Mouse (Mus musculus): ENCODE measurements around the gene Stap2. TPM values are rescaled to one million over a fixed set of nuclear protein-coding genes. Genes with fewer than 3 reads are reported as not detected.

Stap2 gene
- polyA plus RNA-seq, 1 experiment from 2014 or later: 5.0 TPM

DNA sequence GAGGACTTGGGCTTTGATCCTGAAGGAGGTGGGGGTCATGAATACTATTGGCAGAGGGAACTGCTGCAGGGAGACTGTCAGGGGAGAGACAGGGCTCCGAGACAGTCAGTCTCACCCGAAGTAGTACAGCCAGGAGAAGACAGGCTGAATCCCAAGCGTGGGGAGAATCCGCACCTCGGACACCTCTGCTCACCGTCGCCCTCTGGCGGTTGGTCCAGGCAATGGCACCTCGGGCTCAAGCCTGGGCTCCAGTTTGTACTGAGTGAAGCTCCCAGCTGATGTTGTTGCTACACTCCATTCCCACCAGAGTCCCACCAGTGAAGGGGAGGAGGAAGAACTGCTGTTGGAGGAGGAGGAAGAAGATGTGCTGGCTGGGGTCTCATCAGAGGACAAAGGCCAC, 5.3 kb upstream of the Stap2 start:
- Histone ChIP-seq H3K27ac (ENCODE audit: low read depth, low read length) (no peak overlapping the region), H3K4me3 (ENCODE audit: low read depth, low read length) (peak overlapping the region; percentile 82; the same call in 1 of the 2 replicates), H3K9ac (ENCODE audit: low read length) (peak overlapping the region; percentile 87; the same call in 1 of the 2 replicates), H3K4me2 (ENCODE audit: low read length) (peak overlapping the region; percentile 100), H3K4me1 (ENCODE audit: control insufficient read depth, insufficient read depth, low read length) (peaks cover 15% of the 10 kb centered on the region), H3K9me3 (replicated peaks; ENCODE audit: control insufficient read depth, low read length) (no peaks in the 10 kb centered on the region), H3K36me3 (ENCODE audit: control insufficient read depth, insufficient read depth, low read length) (peaks cover 45% of the 10 kb centered on the region), H3K27me3 (replicated peaks; ENCODE audit: control insufficient read depth, insufficient read depth, low read length) (0 out of 2 replicates have a peak, but pooled peaks cover 2% of the 10 kb centered on the region)
- DNase-seq (ENCODE audit: low spot score) (peak; percentile 54), ATAC-seq (no peak)
- 7% methylated on average over 9 of the region's 9 CpGs for WGBS

DNA sequence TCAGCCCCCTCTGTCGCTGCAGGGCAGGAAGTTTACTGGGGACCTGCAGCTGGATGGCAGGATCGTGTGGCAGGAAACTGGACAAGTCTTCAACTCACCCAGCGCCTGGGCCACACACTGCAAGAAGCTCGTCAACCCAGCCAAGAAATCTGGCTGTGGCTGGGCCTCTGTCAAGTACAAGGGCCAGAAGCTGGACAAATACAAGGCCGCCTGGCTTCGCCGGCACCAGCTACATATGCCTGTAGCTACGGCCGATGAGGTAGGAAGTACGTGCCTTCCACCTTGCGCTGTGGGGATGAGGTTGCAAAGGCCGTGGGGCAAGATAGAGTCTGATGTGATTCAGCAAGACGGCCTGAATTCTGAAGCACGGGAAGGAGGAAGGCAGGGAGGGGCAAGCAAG, 4.9 kb upstream of the Stap2 start:
- no peak overlapping the region for H3K27ac ChIP-seq (ENCODE audit: low read depth, low read length)
- peaks cover 15% of the 10 kb centered on the region for H3K4me1 ChIP-seq (ENCODE audit: control insufficient read depth, insufficient read depth, low read length)
- no peak for DNase-seq (ENCODE audit: low spot score)
- H3K9me3 ChIP-seq (replicated peaks; ENCODE audit: control insufficient read depth, low read length): no peaks in the 10 kb centered on the region
- ATAC-seq: no peak
- H3K36me3 ChIP-seq (ENCODE audit: control insufficient read depth, insufficient read depth, low read length): peaks cover 41% of the 10 kb centered on the region
- peak overlapping the region; percentile 87 for H3K9ac ChIP-seq (ENCODE audit: low read length)
- H3K27me3 ChIP-seq (replicated peaks; ENCODE audit: control insufficient read depth, insufficient read depth, low read length): 0 out of 2 replicates have a peak, but pooled peaks cover 4% of the 10 kb centered on the region
- WGBS: 70% methylated on average over 14 of the region's 14 CpGs
- peak overlapping the region; percentile 82 for H3K4me3 ChIP-seq (ENCODE audit: low read depth, low read length)
- H3K4me2 ChIP-seq (ENCODE audit: low read length): peak overlapping the region; percentile 100

DNA sequence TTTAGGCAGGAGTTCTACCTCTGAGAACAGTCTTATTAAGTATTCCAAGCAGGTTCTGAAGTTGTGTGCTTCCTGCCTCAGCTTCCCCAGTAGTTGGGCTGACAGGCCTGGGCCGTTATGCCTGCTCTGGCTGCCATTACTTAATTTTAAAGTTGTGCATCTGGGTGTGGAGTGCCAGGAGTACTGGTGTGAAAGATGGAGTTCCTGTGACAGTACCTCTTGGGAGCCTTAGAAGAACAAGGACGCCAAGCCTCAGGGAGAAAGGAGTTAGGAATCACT, 4.5 kb upstream of the Stap2 start:
- H3K27ac ChIP-seq (ENCODE audit: low read depth, low read length): peak overlapping the region; percentile 94; the same call in 1 of the 2 replicates
- H3K4me2 ChIP-seq (ENCODE audit: low read length): peak overlapping the region; percentile 100
- 45% methylated on average over 2 of the region's 2 CpGs for WGBS
- peak overlapping the region; percentile 82 for H3K4me3 ChIP-seq (ENCODE audit: low read depth, low read length)
- ATAC-seq (no peak), DNase-seq (ENCODE audit: low spot score) (no peak)
- H3K27me3 ChIP-seq (replicated peaks; ENCODE audit: control insufficient read depth, insufficient read depth, low read length): 0 out of 2 replicates have a peak, but pooled peaks cover 4% of the 10 kb centered on the region
- H3K9ac ChIP-seq (ENCODE audit: low read length): peak overlapping the region; percentile 87
- peaks cover 15% of the 10 kb centered on the region for H3K4me1 ChIP-seq (ENCODE audit: control insufficient read depth, insufficient read depth, low read length)
- H3K9me3 ChIP-seq (replicated peaks; ENCODE audit: control insufficient read depth, low read length): no peaks in the 10 kb centered on the region
- peaks cover 37% of the 10 kb centered on the region for H3K36me3 ChIP-seq (ENCODE audit: control insufficient read depth, insufficient read depth, low read length)

DNA sequence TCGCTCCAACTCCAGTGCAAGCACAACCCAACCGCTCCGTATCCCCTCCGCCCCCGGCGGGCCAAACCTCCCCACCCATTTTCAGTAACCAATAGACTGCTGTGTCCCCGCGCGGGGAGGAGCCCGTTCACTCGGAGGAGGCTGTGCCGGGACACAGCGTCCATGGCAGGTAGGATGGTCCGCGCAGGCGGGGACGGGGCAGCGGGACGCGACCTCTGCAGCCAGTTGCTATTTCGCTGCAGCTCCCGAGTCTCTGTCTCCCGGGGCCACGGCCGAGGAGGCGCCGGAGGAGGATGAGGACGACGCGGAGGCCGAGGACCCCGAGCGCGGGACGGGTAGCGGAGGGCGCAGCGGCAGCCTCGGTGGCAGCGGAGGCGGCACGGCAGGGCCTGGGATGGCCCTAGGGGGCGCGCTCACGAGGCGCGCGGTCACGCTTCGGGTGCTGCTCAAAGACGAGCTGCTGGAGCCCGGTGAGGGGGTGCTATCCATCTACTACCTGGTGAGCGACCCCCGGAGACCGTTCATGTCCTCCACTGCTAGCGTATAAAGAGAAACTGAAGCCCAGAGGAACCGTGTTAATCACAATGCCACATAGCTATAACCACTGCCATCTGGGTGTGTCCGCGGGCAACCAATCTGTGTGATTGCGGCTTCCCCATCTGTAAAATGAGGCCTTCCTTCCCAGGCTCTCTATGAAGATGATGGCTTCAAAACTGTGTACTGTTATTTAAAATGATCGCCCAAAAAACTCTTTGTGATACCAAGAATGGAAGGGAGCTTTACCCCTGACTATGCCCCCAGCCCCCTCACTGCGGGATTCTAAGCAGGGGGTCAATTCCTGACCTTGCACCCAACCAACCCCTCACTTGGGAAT, 3.9 kb upstream of the Stap2 start:
- Histone ChIP-seq H3K9ac (ENCODE audit: low read length) (peak overlapping the region; percentile 87), H3K4me3 (ENCODE audit: low read depth, low read length) (peak overlapping the region; percentile 82), H3K4me1 (ENCODE audit: control insufficient read depth, insufficient read depth, low read length) (peaks cover 15% of the 10 kb centered on the region), H3K9me3 (replicated peaks; ENCODE audit: control insufficient read depth, low read length) (no peaks in the 10 kb centered on the region), H3K4me2 (ENCODE audit: low read length) (peak overlapping the region; percentile 100), H3K36me3 (ENCODE audit: control insufficient read depth, insufficient read depth, low read length) (peaks cover 33% of the 10 kb centered on the region), H3K27ac (ENCODE audit: low read depth, low read length) (peak overlapping the region; percentile 94), H3K27me3 (replicated peaks; ENCODE audit: control insufficient read depth, insufficient read depth, low read length) (0 out of 2 replicates have a peak, but pooled peaks cover 4% of the 10 kb centered on the region)
- WGBS: under 1% methylated on average over 61 of the region's 62 CpGs
- ATAC-seq: peak; percentile 92
- DNase-seq (ENCODE audit: low spot score): peak; percentile 95

- ATAC-seq (peak; percentile 93), DNase-seq (ENCODE audit: low spot score) (peak; percentile 99)
- WGBS: 0% methylated on average over 21 of the region's 21 CpGs
- peaks cover 15% of the 10 kb centered on the region for H3K4me1 ChIP-seq (ENCODE audit: control insufficient read depth, insufficient read depth, low read length)
- H3K4me3 ChIP-seq (ENCODE audit: low read depth, low read length): peak overlapping the region; percentile 82
- peak overlapping the region; percentile 100 for H3K4me2 ChIP-seq (ENCODE audit: low read length)
- no peaks in the 10 kb centered on the region for H3K9me3 ChIP-seq (replicated peaks; ENCODE audit: control insufficient read depth, low read length)
- 0 out of 2 replicates have a peak, but pooled peaks cover 4% of the 10 kb centered on the region for H3K27me3 ChIP-seq (replicated peaks; ENCODE audit: control insufficient read depth, insufficient read depth, low read length)
- peak overlapping the region; percentile 94 for H3K27ac ChIP-seq (ENCODE audit: low read depth, low read length)
- H3K9ac ChIP-seq (ENCODE audit: low read length): peak overlapping the region; percentile 87
- H3K36me3 ChIP-seq (ENCODE audit: control insufficient read depth, insufficient read depth, low read length): peaks cover 25% of the 10 kb centered on the region
These were observed 3.1 kb upstream of the Stap2 start for GRCm38 (mm10) chr17:56008356-56009087.

GRCm38 (mm10) chr17:56007444-56008355, 2.3 kb upstream of the Stap2 start:
- no peak for DNase-seq (ENCODE audit: low spot score)
- 36% methylated on average over 13 of the region's 14 CpGs for WGBS
- no peak for ATAC-seq

DNA sequence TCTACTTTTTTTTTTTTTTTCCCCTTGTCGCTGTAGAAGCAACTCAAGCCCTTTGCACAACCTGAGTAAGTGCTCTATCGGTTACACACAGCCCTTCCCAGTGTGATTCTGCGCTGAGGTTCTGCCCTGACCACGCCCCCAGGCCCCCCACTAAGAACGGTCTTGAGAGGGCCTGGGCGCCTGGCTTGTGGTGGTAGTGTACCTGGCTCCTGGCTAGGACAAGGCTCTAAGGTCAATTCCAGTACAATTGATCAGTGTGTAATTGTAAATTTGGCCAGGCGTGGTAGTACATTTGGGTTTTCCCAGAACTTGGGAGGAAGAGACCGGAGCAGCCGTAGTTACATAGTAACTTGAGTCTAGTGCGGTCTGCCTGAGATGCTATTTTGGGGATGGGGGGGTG, 1.6 kb upstream of the Stap2 start:
- ATAC-seq (no peak), DNase-seq (ENCODE audit: low spot score) (no peak)
- peaks cover 15% of the 10 kb centered on the region for H3K4me1 ChIP-seq (ENCODE audit: control insufficient read depth, insufficient read depth, low read length)
- H3K9me3 ChIP-seq (replicated peaks; ENCODE audit: control insufficient read depth, low read length): no peaks in the 10 kb centered on the region
- H3K4me2 ChIP-seq (ENCODE audit: low read length): no peak overlapping the region
- 0 out of 2 replicates have a peak, but pooled peaks cover 4% of the 10 kb centered on the region for H3K27me3 ChIP-seq (replicated peaks; ENCODE audit: control insufficient read depth, insufficient read depth, low read length)
- 43% methylated on average over 10 of the region's 10 CpGs for WGBS
- H3K9ac ChIP-seq (ENCODE audit: low read length): no peak overlapping the region
- no peak overlapping the region for H3K27ac ChIP-seq (ENCODE audit: low read depth, low read length)
- H3K36me3 ChIP-seq (ENCODE audit: control insufficient read depth, insufficient read depth, low read length): peaks cover 12% of the 10 kb centered on the region
- no peak overlapping the region for H3K4me3 ChIP-seq (ENCODE audit: low read depth, low read length)

More at GRCm38 (mm10) chr17:56007444-56008355, 2.3 kb upstream of the Stap2 start:
- peak overlapping the region; percentile 100 for H3K4me2 ChIP-seq (ENCODE audit: low read length)
- H3K9me3 ChIP-seq (replicated peaks; ENCODE audit: control insufficient read depth, low read length): no peaks in the 10 kb centered on the region
- H3K36me3 ChIP-seq (ENCODE audit: control insufficient read depth, insufficient read depth, low read length): peaks cover 19% of the 10 kb centered on the region
- H3K4me3 ChIP-seq (ENCODE audit: low read depth, low read length): peak overlapping the region; percentile 82
- peaks cover 15% of the 10 kb centered on the region for H3K4me1 ChIP-seq (ENCODE audit: control insufficient read depth, insufficient read depth, low read length)
- peak overlapping the region; percentile 94 for H3K27ac ChIP-seq (ENCODE audit: low read depth, low read length)
- 0 out of 2 replicates have a peak, but pooled peaks cover 4% of the 10 kb centered on the region for H3K27me3 ChIP-seq (replicated peaks; ENCODE audit: control insufficient read depth, insufficient read depth, low read length)
- H3K9ac ChIP-seq (ENCODE audit: low read length): peak overlapping the region; percentile 36

GRCm38 (mm10) chr17:56003000-56003399, 2.4 kb downstream of the Stap2 start:
- ATAC-seq (no peak), DNase-seq (ENCODE audit: low spot score) (no peak)
- Histone ChIP-seq H3K27ac (ENCODE audit: low read depth, low read length) (no peak overlapping the region), H3K36me3 (ENCODE audit: control insufficient read depth, insufficient read depth, low read length) (no peaks in the 10 kb centered on the region), H3K4me2 (ENCODE audit: low read length) (no peak overlapping the region), H3K9ac (ENCODE audit: low read length) (no peak overlapping the region), H3K4me1 (ENCODE audit: control insufficient read depth, insufficient read depth, low read length) (peaks cover 4% of the 10 kb centered on the region; the same call in 1 of the 2 replicates), H3K9me3 (replicated peaks; ENCODE audit: control insufficient read depth, low read length) (no peaks in the 10 kb centered on the region), H3K27me3 (replicated peaks; ENCODE audit: control insufficient read depth, insufficient read depth, low read length) (peaks cover 12% of the 10 kb centered on the region), H3K4me3 (ENCODE audit: low read depth, low read length) (no peak overlapping the region)
- 88% methylated on average over 3 of the region's 3 CpGs for WGBS

Measured in forebrain, embryonic 14.5 days (tissue).